Mouse (Mus musculus) bone marrow macrophage, adult 2 months (primary cell): Measurements from ENCODE around the gene Ntrk2. TPM values are rescaled to one million over a fixed set of nuclear protein-coding genes. Genes with fewer than 3 reads are reported as not detected.

Experiments used
- H3K27ac ChIP-seq: 2 replicates; pipeline ENCODE4 v1.5.1; 2012; ENCODE audit warnings: low read depth, low read length; ENCODE audit not compliant: insufficient read depth
- H3K4me1 ChIP-seq: 2 replicates; pipeline ENCODE4 v1.6.1; 2012; ENCODE audit warnings: low read length; ENCODE audit not compliant: control insufficient read depth, insufficient read depth
- H3K4me3 ChIP-seq: 2 replicates; pipeline ENCODE4 v1.5.1; 2012; ENCODE audit warnings: mild to moderate bottlenecking, low read length, moderate library complexity; ENCODE audit not compliant: insufficient read depth
- CTCF ChIP-seq: IDR thresholded peaks from 2 replicates; pipeline ENCODE4 v1.5.1; 2012; ENCODE audit warnings: low read depth, mild to moderate bottlenecking, low read length, moderate library complexity
- POLR2A ChIP-seq: IDR thresholded peaks from 2 replicates; pipeline ENCODE4 v1.6.1; 2012; ENCODE audit warnings: mild to moderate bottlenecking, low read depth, low read length, borderline replicate concordance
- polyA plus RNA-seq: library from polyadenylated mRNA; stranded (reverse); fragments of >200 nt; gene quantifications from 2 replicates; pipeline ENCODE4 v1.2.4, GENCODE M21; 2012; ENCODE audit not compliant: missing spikeins, insufficient read depth, insufficient read length

Gene Ntrk2
- polyA plus RNA-seq, 1 experiment, result not detected

DNA sequence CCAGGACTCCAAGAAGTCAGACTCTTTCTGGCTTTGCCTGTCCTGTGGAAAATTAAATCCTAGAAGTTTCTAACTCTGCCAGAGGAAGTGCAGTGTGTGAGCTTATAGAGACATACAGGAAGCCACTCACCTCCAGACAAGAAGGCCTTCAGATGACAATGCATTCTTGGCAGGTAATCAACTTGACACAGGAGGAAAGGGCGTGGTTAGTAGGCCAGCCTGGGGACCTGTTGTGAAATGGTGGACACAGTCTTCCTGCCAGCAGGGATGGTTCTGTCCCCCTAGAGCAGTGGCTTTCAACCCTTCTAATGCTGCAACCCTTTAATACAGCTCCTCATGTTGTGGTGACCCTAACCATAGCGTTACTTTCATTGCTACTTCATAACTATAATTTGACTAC lies 191.4 kb downstream of the Ntrk2 start:
- H3K4me3 ChIP-seq, result no peak overlapping the region
- no peak for TF ChIP-seq CTCF
- no peak for TF ChIP-seq POLR2A
- H3K27ac ChIP-seq, result no peak overlapping the region
- H3K4me1 ChIP-seq, result peaks cover 20% of the 10 kb centered on the region

DNA sequence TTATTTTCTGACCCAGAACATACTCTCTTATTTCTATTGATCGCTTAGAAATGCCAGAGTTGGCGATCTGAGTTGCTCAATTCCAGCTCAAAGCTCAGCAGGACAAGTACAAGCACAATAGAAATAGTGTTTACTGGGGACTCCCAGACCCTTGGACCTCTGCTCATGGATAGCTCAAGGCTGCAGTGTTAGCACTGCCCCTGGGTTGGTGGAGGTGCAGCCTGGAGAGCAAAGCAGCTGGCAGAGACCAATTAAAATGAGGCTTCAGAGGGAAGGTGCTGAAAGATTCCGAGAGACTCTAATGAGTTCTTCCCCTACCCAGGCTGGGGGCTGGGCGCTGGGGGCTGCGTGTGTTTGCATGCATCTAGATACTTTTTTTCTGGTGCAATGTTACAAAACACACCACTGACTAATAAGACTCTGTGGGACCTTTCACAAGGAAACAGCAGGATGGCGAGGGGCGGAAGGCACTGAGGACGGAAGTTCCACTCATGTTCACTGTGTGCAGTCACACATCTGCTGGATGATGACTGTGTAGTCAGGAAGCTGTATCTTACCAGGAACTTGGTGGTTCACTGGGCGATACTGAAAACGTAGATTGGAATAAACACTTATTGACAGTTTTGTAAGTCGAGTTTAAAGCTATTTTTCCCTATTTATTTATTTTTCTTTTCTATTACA lies 193.1 kb downstream of the Ntrk2 start:
- Histone ChIP-seq H3K4me1 (peaks cover 33% of the 10 kb centered on the region), H3K27ac (peak overlapping the region; percentile 74), H3K4me3 (peak overlapping the region; percentile 42)
- TF ChIP-seq CTCF, result no peak
- no peak for TF ChIP-seq POLR2A

DNA sequence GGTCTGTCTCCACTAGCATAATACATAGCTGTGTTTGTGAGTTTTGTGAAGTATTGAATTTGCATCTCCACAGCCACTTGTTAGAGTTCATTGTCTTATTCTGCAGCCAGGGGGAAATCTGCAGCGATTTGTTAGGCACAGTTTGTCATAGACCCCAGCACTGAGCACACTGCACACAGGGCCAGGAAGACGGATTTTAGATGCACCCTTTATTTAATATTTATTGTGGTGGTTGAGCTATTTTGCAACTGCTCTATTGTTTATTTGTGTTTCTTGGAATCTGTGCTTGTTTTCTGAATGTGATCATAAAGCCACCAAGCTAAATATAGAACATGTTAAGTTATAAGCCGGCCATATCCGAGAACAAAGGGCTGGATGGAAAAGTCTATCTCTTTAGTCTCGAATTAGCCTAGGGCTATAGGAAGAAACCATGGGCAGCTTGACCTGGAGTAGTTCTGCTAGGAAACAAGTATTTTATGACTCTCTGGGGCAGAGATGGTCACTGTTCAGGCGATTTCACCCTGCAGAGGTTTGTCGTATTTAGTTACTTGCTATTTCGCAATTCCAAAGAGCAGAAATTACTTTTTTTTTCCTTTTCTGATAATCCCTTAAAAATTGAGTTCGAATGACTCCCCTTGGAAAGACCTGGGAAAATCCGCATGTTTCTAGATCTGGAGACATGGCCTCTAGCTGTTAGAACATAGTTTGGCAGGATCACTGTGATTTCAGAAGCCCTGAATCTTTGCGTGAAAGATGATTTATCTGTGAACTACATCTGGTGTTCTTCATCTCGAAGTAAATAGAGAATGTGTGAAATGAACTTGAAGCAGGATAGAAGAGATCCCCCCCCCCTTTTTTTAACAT lies 196.8 kb downstream of the Ntrk2 start:
- TF ChIP-seq CTCF (no peak), POLR2A (no peak)
- H3K4me3 ChIP-seq, result no peak overlapping the region; the same call in 1 of the 2 replicates
- H3K4me1 ChIP-seq, result peaks cover 35% of the 10 kb centered on the region
- peak overlapping the region; percentile 37 for H3K27ac ChIP-seq

DNA sequence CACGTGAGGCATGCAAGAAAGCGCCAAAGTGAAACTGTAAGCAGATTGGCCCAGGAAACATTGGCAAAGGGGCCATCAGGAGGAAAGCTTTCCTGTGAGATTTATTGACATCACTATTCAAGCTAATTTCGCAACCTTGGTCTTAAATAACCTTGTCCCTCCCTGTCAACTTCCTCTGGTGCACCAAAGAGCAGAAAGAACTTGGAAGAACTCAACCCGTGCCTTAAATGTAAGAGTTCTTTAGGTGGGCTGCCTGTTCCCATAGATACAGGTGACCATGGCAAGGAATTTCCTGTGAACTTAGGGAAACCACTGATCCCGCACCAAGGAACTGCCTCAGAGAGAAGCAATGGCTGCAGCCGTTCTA lies 197.4 kb downstream of the Ntrk2 start:
- peaks cover 32% of the 10 kb centered on the region for H3K4me1 ChIP-seq
- H3K27ac ChIP-seq, result peak overlapping the region; percentile 37; the same call in 1 of the 2 replicates
- TF ChIP-seq POLR2A (no peak), CTCF (no peak)
- H3K4me3 ChIP-seq, result no peak overlapping the region; the same call in 1 of the 2 replicates

DNA sequence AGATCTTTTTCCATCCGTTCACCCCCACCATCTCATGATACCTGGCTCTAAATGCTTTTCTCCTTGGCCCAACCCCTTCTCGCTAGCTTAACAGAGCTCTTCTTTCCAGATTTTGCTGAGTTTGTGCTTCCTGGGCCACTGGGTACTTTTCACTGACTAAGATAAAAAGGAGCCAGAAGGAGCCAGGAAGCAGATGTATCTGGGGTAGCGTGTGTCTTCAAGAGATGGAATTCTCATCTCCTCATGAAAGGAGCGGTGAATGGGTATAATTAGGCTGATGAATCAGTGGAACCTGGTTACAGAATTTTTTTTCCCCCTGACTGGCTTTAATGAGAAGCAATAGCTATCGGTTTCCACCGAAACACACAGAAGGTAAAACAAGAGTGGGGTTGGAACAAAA lies 198.2 kb downstream of the Ntrk2 start:
- Histone ChIP-seq H3K4me1 (peaks cover 24% of the 10 kb centered on the region), H3K4me3 (no peak overlapping the region), H3K27ac (no peak overlapping the region)
- TF ChIP-seq CTCF (no peak), POLR2A (no peak)

DNA sequence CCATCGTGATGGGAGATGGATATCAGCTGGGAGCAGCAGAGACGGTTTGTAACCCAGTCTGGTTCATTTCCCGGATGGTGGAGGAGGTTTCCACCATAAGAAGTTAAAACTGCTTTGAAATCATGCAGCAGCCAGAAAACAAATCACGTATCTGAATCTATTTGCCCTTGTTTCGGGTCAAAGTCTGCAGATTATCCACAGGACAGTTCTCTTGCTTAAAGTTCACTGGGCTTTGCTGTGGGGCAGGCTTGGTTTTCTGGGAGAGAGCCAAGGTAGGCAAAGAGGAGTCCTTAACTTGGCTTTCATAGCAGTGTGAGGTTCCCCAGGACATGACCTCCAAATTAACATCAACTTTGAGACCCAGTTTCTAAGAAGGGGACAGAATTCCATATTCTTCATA lies 203.5 kb downstream of the Ntrk2 start:
- TF ChIP-seq CTCF (no peak), POLR2A (no peak)

DNA sequence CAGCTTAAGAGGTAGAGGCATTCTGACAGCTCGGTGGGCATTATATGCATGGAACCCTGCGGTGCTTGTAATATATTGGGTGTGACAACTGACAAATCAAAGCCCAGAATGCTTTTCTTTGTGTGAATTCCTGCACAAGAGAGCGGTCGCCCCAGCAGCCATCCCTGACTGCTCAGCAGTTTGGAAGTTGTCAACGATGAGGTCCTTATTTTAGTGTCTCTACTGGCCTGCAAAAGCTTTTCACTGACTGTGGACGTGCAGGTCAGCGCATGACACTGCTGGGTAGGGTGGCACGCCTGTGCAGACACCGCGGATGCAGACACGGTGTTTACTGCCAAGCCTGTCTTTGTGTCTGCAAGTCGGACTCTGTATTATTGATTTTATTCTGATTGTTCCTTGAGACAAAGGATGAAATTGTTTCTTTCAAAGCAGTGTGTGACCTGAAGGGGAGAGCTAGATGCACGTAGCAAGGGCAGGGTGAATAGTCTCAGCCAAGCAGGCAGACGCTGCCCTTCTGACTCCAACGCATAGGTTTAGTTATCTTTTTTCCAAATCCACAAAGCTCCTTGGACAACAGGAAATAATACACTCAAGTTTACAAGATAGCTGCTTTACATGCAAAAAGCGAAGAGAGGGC lies 204.6 kb downstream of the Ntrk2 start:
- no peak for TF ChIP-seq POLR2A
- TF ChIP-seq CTCF, result no peak
- no peak overlapping the region for H3K27ac ChIP-seq
- no peaks in the 10 kb centered on the region for H3K4me1 ChIP-seq
- no peak overlapping the region for H3K4me3 ChIP-seq

More for the DNA sequence above, 203.5 kb downstream of the Ntrk2 start:
- H3K4me1 ChIP-seq, result peaks cover 2% of the 10 kb centered on the region
- H3K27ac ChIP-seq, result no peak overlapping the region
- no peak overlapping the region for H3K4me3 ChIP-seq

DNA sequence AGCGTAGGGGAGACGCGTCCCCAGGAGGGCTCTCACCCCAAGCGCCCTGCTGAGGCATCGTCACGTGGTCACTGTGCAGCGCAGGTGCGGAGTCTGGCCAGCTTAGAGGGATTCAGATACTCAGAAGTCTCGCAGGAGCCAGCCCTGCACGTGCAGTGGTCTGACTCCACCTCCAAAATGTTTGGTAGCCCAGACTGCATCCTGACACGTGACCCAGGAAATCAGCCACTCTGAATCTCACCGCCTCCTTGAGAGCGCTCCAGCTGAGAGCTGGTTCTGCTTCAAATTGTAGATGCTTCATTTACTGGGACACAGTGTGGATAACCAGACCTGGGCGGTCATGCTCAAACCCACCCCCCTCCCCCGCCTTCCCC lies 205.1 kb downstream of the Ntrk2 start:
- Histone ChIP-seq H3K27ac (no peak overlapping the region), H3K4me3 (no peak overlapping the region), H3K4me1 (no peaks in the 10 kb centered on the region)
- TF ChIP-seq POLR2A (no peak), CTCF (no peak)

DNA sequence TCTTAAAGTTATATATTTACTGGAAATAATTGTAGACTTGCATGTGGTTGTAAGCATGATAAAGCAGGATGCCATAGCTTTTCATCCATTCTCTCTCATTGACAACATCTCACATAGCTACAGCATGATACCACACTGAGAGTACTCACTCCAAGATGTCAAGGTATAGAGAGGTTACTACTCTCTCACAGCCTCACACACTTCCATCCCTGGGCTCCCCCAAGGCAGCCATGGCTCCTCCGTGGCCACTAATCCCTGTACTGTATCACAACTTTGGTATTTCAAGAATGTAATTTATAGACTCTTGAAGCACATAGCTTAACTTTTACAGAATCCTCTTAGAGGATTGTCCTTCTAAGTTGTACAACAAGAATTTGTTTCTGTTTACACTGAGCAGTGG lies 209.0 kb downstream of the Ntrk2 start:
- Histone ChIP-seq H3K27ac (no peak overlapping the region), H3K4me1 (no peaks in the 10 kb centered on the region), H3K4me3 (no peak overlapping the region)
- TF ChIP-seq POLR2A (no peak), CTCF (no peak)

DNA sequence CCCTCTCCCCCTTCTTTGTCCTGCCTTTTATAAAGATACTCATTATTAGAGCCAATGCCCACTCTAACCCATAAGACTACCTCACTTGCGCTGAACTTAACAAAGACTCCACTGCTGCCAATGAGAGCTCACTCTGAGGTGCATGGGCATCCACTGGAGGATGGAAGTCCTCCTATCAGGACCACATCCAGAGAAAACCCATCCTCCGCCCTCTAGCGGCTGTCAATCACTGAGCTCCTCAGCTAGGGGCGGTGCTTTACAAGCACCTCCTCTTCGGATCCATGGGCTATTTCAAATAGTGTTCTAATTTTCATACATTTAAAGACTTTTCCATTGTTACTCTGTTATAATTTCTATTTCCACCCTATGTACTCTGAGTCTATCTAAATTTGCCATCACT lies 210.8 kb downstream of the Ntrk2 start:
- H3K4me3 ChIP-seq, result no peak overlapping the region
- no peaks in the 10 kb centered on the region for H3K4me1 ChIP-seq
- no peak overlapping the region for H3K27ac ChIP-seq
- no peak for TF ChIP-seq CTCF
- TF ChIP-seq POLR2A, result no peak
